Mouse (Mus musculus) megakaryocyte, adult 5-6 weeks (primary cell): ENCODE measurements around the gene Rps6ka5. TPM values are rescaled to one million over a fixed set of nuclear protein-coding genes. Genes with fewer than 3 reads are reported as not detected.

Experiments
- ATAC-seq: 2 replicates; pipeline ENCODE4 v1.8.0; 2016; ENCODE audit warnings: mild to moderate bottlenecking, inconsistent platforms; ENCODE audit not compliant: poor library complexity, severe bottlenecking
- total RNA-seq, 2 experiments: library from RNA; stranded (forward) in 1 of 2; stranded (reverse) in 1 of 2; fragments of 153-499, 151-499 nt in 1 of 2; fragments of 221-1000, 200-1000 nt in 1 of 2; gene quantifications; 2 replicates each; pipeline versions ENCODE4 v1.2.3 to v1.2.4; 2015 to 2017

Rps6ka5 gene
- total RNA-seq, 2 experiments from 2014 or later, result 19.4 to 30.9 TPM

GRCm38 (mm10) chr12:100537091-100537490 lies 189.7 kb downstream of the Rps6ka5 start:
- ATAC-seq, result no peak

GRCm38 (mm10) chr12:100535028-100535427 lies 191.8 kb downstream of the Rps6ka5 start:
- no peak for ATAC-seq

GRCm38 (mm10) chr12:100534028-100534427 lies 192.8 kb downstream of the Rps6ka5 start:
- ATAC-seq, result no peak

- no peak for ATAC-seq
Measured at GRCm38 (mm10) chr12:100533209-100533608, 193.6 kb downstream of the Rps6ka5 start.

- no peak for ATAC-seq
Measured at GRCm38 (mm10) chr12:100531740-100532139, 195.0 kb downstream of the Rps6ka5 start.

- ATAC-seq, result peak; percentile 90
Measured at GRCm38 (mm10) chr12:100530871-100531270, 195.9 kb downstream of the Rps6ka5 start.

GRCm38 (mm10) chr12:100529651-100530050 lies 197.1 kb downstream of the Rps6ka5 start:
- ATAC-seq, result no peak

GRCm38 (mm10) chr12:100529172-100529571 lies 197.6 kb downstream of the Rps6ka5 start:
- ATAC-seq, result peak; percentile 42

GRCm38 (mm10) chr12:100528246-100528645 lies 198.5 kb downstream of the Rps6ka5 start:
- ATAC-seq, result no peak

GRCm38 (mm10) chr12:100527753-100528152 lies 199.0 kb downstream of the Rps6ka5 start:
- peak; percentile 56 for ATAC-seq

GRCm38 (mm10) chr12:100527241-100527640 lies 199.5 kb downstream of the Rps6ka5 start:
- no peak for ATAC-seq

- no peak for ATAC-seq
Measured at GRCm38 (mm10) chr12:100525939-100526338, 200.8 kb downstream of the Rps6ka5 start.

GRCm38 (mm10) chr12:100520794-100521186 lies 206.0 kb downstream of the Rps6ka5 start, which contains the start of gene Ttc7b:
Gene Ttc7b, minus strand, starts transcription at chr12:100520826.
- peak; percentile 87 for ATAC-seq

GRCm38 (mm10) chr12:100520077-100520793 lies 206.5 kb downstream of the Rps6ka5 start:
- peak; percentile 52 for ATAC-seq

- no peak for ATAC-seq
Measured at GRCm38 (mm10) chr12:100519684-100520076, 207.1 kb downstream of the Rps6ka5 start.

- ATAC-seq, result no peak
Measured at GRCm38 (mm10) chr12:100517371-100517770, 209.4 kb downstream of the Rps6ka5 start.

GRCm38 (mm10) chr12:100516161-100516838 lies 210.5 kb downstream of the Rps6ka5 start:
- ATAC-seq, result no peak

- no peak for ATAC-seq
Measured at GRCm38 (mm10) chr12:100515493-100515892, 211.3 kb downstream of the Rps6ka5 start.

- no peak for ATAC-seq
Measured at GRCm38 (mm10) chr12:100514611-100515010, 212.2 kb downstream of the Rps6ka5 start.

GRCm38 (mm10) chr12:100513131-100513530 lies 213.7 kb downstream of the Rps6ka5 start:
- no peak for ATAC-seq

- no peak for ATAC-seq
Measured at GRCm38 (mm10) chr12:100512641-100513040, 214.1 kb downstream of the Rps6ka5 start.

GRCm38 (mm10) chr12:100509615-100510282 lies 217.0 kb downstream of the Rps6ka5 start:
- no peak for ATAC-seq
